Mouse (Mus musculus): ENCODE data around the gene Cnot4.
"Not testable (repeated sequence)": the region's sequence is repeated elsewhere in the genome, so short reads cannot be mapped to it uniquely, and the experiment has no call there.

Cnot4 gene

GRCm38 (mm10) chr6:35133579-35134488 is at the start of gene Cnot4:
TSS of gene Cnot4 (minus strand) at chr6:35133724.
- DNase-seq (ENCODE audit: low spot score in 2 of 2): peak; percentile 98 to 99

GRCm38 (mm10) chr6:35179299-35179698 is 45.8 kb upstream of the Cnot4 start:
- not testable (repeated sequence) for DNase-seq (ENCODE audit: low spot score in 2 of 2)

- DNase-seq (ENCODE audit: low spot score in 2 of 2): peak in 1 of 2 experiments; percentile 17
These were observed 44.2 kb upstream of the Cnot4 start for GRCm38 (mm10) chr6:35177650-35178272.

- DNase-seq (ENCODE audit: low spot score in 2 of 2): peak; percentile 68 to 79
These were observed 43.6 kb upstream of the Cnot4 start, which contains the start of gene Nup205 for GRCm38 (mm10) chr6:35176979-35177649. TSS of gene Nup205 (plus strand) at chr6:35177421.

GRCm38 (mm10) chr6:35173181-35173580 is 39.7 kb upstream of the Cnot4 start:
- no peak for DNase-seq (ENCODE audit: low spot score in 2 of 2)

- not testable (repeated sequence) for DNase-seq (ENCODE audit: low spot score in 2 of 2)
These were observed 38.5 kb upstream of the Cnot4 start for GRCm38 (mm10) chr6:35172028-35172427.

- no peak for DNase-seq (ENCODE audit: low spot score in 2 of 2)
These were observed 35.7 kb upstream of the Cnot4 start for GRCm38 (mm10) chr6:35169250-35169649.

GRCm38 (mm10) chr6:35154540-35154939 is 21.0 kb upstream of the Cnot4 start:
- DNase-seq (ENCODE audit: low spot score in 2 of 2): no peak

- no peak for DNase-seq (ENCODE audit: low spot score in 2 of 2)
These were observed 14.3 kb upstream of the Cnot4 start for GRCm38 (mm10) chr6:35147726-35148422.

- no peak for DNase-seq (ENCODE audit: low spot score in 2 of 2)
These were observed 12.0 kb upstream of the Cnot4 start for GRCm38 (mm10) chr6:35145569-35145968.

- no peak for DNase-seq (ENCODE audit: low spot score in 2 of 2)
These were observed 6.8 kb upstream of the Cnot4 start for GRCm38 (mm10) chr6:35140351-35140750.

GRCm38 (mm10) chr6:35134844-35135243 is 1.3 kb upstream of the Cnot4 start:
- no peak for DNase-seq (ENCODE audit: low spot score in 2 of 2)

- DNase-seq (ENCODE audit: low spot score in 2 of 2): no peak
These were observed 312 bp downstream of the Cnot4 start for GRCm38 (mm10) chr6:35133246-35133578.

GRCm38 (mm10) chr6:35132806-35133205 is 718 bp downstream of the Cnot4 start:
- DNase-seq (ENCODE audit: low spot score in 2 of 2): no peak

GRCm38 (mm10) chr6:35122488-35122887 is 11.0 kb downstream of the Cnot4 start:
- DNase-seq (ENCODE audit: low spot score in 2 of 2): no peak

- no peak for DNase-seq (ENCODE audit: low spot score in 2 of 2)
These were observed 11.6 kb downstream of the Cnot4 start for GRCm38 (mm10) chr6:35121925-35122324.

GRCm38 (mm10) chr6:35102457-35102856 is 31.1 kb downstream of the Cnot4 start:
- no peak for DNase-seq (ENCODE audit: low spot score in 2 of 2)

GRCm38 (mm10) chr6:35084927-35085326 is 48.6 kb downstream of the Cnot4 start:
- DNase-seq (ENCODE audit: low spot score in 2 of 2): no peak

- no peak for DNase-seq (ENCODE audit: low spot score in 2 of 2)
These were observed 58.4 kb downstream of the Cnot4 start for GRCm38 (mm10) chr6:35075148-35075547.

- DNase-seq (ENCODE audit: low spot score in 2 of 2): no peak
These were observed 62.3 kb downstream of the Cnot4 start for GRCm38 (mm10) chr6:35071261-35071660.

- no peak for DNase-seq (ENCODE audit: low spot score in 2 of 2)
These were observed 71.1 kb downstream of the Cnot4 start for GRCm38 (mm10) chr6:35062446-35062845.

- DNase-seq (ENCODE audit: low spot score in 2 of 2): no peak
These were observed 90.4 kb downstream of the Cnot4 start for GRCm38 (mm10) chr6:35043127-35043526.
